In the genomic region with DNA sequence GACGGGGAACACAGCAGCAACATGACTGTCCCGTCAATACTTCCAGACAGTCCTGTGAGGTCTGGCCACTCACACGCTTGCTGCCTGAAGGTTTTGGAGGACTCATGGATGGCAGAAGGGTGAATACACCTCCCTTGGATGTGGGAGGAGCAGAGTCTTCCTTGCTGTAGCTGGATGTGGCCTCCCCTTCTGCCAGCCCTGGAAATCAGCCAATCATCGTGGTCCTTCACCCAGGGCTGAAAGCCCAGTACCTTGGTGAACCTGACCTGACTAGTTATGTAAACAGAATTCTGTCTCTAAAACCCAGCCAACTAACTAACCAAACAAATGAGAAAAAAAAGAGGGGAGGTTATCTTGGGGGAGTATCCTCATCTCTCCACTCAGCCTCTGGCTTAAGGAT, we compare ENCODE assay signal across 20 mouse cellular contexts.
A peak's percentile ranks its signal among the peaks of the same experiment; 100 is the strongest.
DNase-seq lines count a peak whose midpoint lies in the region; ATAC-seq and TF ChIP-seq lines count a peak whose summit lies in the region.
"Had no signal": no experiment of that assay in that cellular context is flagged by ENCODE, and none has a peak within 500 bp of the region (broad histone marks: within the 10 kb centered on the region; RNA-seq: fewer than 3 reads in every experiment).

No protein-coding gene starts in this region.

- H3K4me1 ChIP-seq in lung, postnatal 0 days (ENCODE audit: insufficient read depth, low read depth, low read length) = no peaks in the 10 kb centered on the region
- no peaks in the 10 kb centered on the region for H3K4me1 ChIP-seq in lung, adult 2 months (ENCODE audit: control insufficient read depth, insufficient read depth, low read length)
- peaks cover 36% of the 10 kb centered on the region for H3K4me1 ChIP-seq in embryonic facial prominence, embryonic 10.5 days
- H3K4me1 ChIP-seq in limb, embryonic 10.5 days = peaks cover 30% of the 10 kb centered on the region; the same call in 1 of the 2 replicates

- no peak for TF ChIP-seq CTCF in lung, postnatal 0 days (IDR thresholded peaks at IDR 0.05)
- no peak for TF ChIP-seq CTCF in lung, adult 2 months (IDR thresholded peaks at IDR 0.05; ENCODE audit: insufficient read depth, low read length)

- no peaks in the 10 kb centered on the region for H3K36me3 ChIP-seq in lung, postnatal 0 days (ENCODE audit: insufficient read depth, low read length)
- no peaks in the 10 kb centered on the region for H3K36me3 ChIP-seq in embryonic facial prominence, embryonic 10.5 days (replicated peaks)
- H3K36me3 ChIP-seq in limb, embryonic 10.5 days = no peaks in the 10 kb centered on the region
- H3K36me3 ChIP-seq: embryonic facial prominence, embryonic 13.5 days; hindbrain, embryonic 12.5 days; hindbrain, embryonic 15.5 days had no signal

- 65% methylated on average over 4 of the region's 4 CpGs for WGBS in lung, postnatal 0 days
- 81% methylated on average over 4 of the region's 4 CpGs for WGBS in lung, adult 2 months
- 72% methylated on average over 4 of the region's 4 CpGs for WGBS in embryonic facial prominence, embryonic 10.5 days
- WGBS in limb, embryonic 10.5 days = 83% methylated on average over 4 of the region's 4 CpGs

- H3K9ac ChIP-seq in lung, postnatal 0 days (replicated peaks; ENCODE audit: low read depth) = no peak overlapping the region
- H3K9ac ChIP-seq: embryonic facial prominence, embryonic 13.5 days; forebrain, postnatal 0 days; hindbrain, embryonic 12.5 days; hindbrain, embryonic 15.5 days had no signal

- H3K9me3 ChIP-seq in lung, postnatal 0 days (ENCODE audit: low read length) = no peaks in the 10 kb centered on the region
- H3K9me3 ChIP-seq in embryonic facial prominence, embryonic 10.5 days = no peaks in the 10 kb centered on the region
- H3K9me3 ChIP-seq in limb, embryonic 10.5 days (replicated peaks) = no peaks in the 10 kb centered on the region
- H3K9me3 ChIP-seq: embryonic facial prominence, embryonic 13.5 days; hindbrain, embryonic 12.5 days; hindbrain, embryonic 15.5 days had no signal

- no peak for TF ChIP-seq EP300 in lung, postnatal 0 days (IDR thresholded peaks at IDR 0.05)

- no peak overlapping the region for H3K4me3 ChIP-seq in lung, postnatal 0 days (ENCODE audit: low read depth, low read length)
- H3K4me3 ChIP-seq in lung, adult 2 months (replicated peaks; ENCODE audit: extremely low read depth, low read depth, low read length) = no peak overlapping the region
- H3K4me3 ChIP-seq in embryonic facial prominence, embryonic 10.5 days = no peak overlapping the region
- no peak overlapping the region for H3K4me3 ChIP-seq in limb, embryonic 10.5 days
- H3K4me3 ChIP-seq: embryonic facial prominence, embryonic 13.5 days; gastrocnemius, adult 2 months; hindbrain, embryonic 12.5 days; hindbrain, embryonic 15.5 days had no signal

- ATAC-seq in lung, postnatal 0 days = peak; percentile 21; the same call in 1 of the 2 replicates
- ATAC-seq: CD4-positive, CD25-positive, alpha-beta regulatory T cell, adult 4 months; forebrain, embryonic 14.5 days; forebrain, postnatal 0 days had no signal

- no peak overlapping the region for H3K27ac ChIP-seq in lung, postnatal 0 days (ENCODE audit: low read length)
- H3K27ac ChIP-seq in embryonic facial prominence, embryonic 10.5 days (replicated peaks) = peak overlapping the region; percentile 59
- peak overlapping the region; percentile 32 for H3K27ac ChIP-seq in limb, embryonic 10.5 days
- H3K27ac ChIP-seq: embryonic facial prominence, embryonic 13.5 days; gastrocnemius, adult 2 months; hindbrain, embryonic 12.5 days; hindbrain, embryonic 15.5 days had no signal

- H3K27me3 ChIP-seq in lung, postnatal 0 days (replicated peaks; ENCODE audit: insufficient read depth, low read length) = no peaks in the 10 kb centered on the region
- H3K27me3 ChIP-seq in embryonic facial prominence, embryonic 10.5 days (replicated peaks; ENCODE audit: low read depth, poor library complexity, severe bottlenecking) = no peaks in the 10 kb centered on the region
- H3K27me3 ChIP-seq in limb, embryonic 10.5 days (ENCODE audit: low read depth, poor library complexity, severe bottlenecking) = no peaks in the 10 kb centered on the region
- H3K27me3 ChIP-seq: embryonic facial prominence, embryonic 13.5 days; hindbrain, embryonic 12.5 days; hindbrain, embryonic 15.5 days had no signal

- peak; percentile 65 to 73 for DNase-seq in cerebellum, postnatal 10 days
- DNase-seq in cerebellum, adult 11-12 months = no peak
- DNase-seq in lung, postnatal 0 days (ENCODE audit: low spot score) = no peak
- no peak for DNase-seq in lung, adult 2 months
- DNase-seq in embryonic facial prominence, embryonic 10.5 days (ENCODE audit: low spot score) = no peak
- DNase-seq in limb, embryonic 10.5 days (ENCODE audit: low spot score) = no peak
- DNase-seq: adrenal gland, postnatal 10 days; cerebellum, adult 18-20 months; cerebellum, adult 9-10 months; cerebellum, postnatal 25 days; forebrain, postnatal 0 days; gastrocnemius, adult 2 months; gastrocnemius, postnatal 14 days; heart, adult 11 months had no signal

- no peak overlapping the region for H3K4me2 ChIP-seq in lung, postnatal 0 days (replicated peaks; ENCODE audit: low read depth, low read length)
- H3K4me2 ChIP-seq: embryonic facial prominence, embryonic 13.5 days; heart, embryonic 11.5 days; hindbrain, embryonic 12.5 days; hindbrain, embryonic 15.5 days had no signal

- no peak for TF ChIP-seq POLR2A in lung, adult 2 months (IDR thresholded peaks at IDR 0.05; ENCODE audit: borderline replicate concordance, extremely low read depth, low read depth, low read length)

Comparison
In these comparisons a context has a peak if more than half of its experiments do, and no peak if none do; other contexts are left out.
1. DNase-seq: peak in cerebellum, postnatal 10 days (2 of 2); none in cerebellum, adult 11-12 months (single experiment), lung, postnatal 0 days (single experiment), lung, adult 2 months (single experiment), embryonic facial prominence, embryonic 10.5 days (single experiment) and limb, embryonic 10.5 days (single experiment).